Mouse (Mus musculus) layer of hippocampus, postnatal 25 days (tissue): ENCODE data around the gene Mmp23. TPM values are rescaled to one million over a fixed set of nuclear protein-coding genes. Genes with fewer than 3 reads are reported as not detected.
A peak's percentile ranks its signal among the peaks of the same experiment; 100 is the strongest.
"Not testable (repeated sequence)": the region's sequence is repeated elsewhere in the genome, so short reads cannot be mapped to it uniquely, and the experiment has no call there.

ENCODE experiments used
- DNase-seq, 2 experiments: peaks; one replicate each; pipeline ENCODE4 v3.0.0; 2022; ENCODE audit warnings: mixed read lengths in 2 of 2, low spot score in 1 of 2; ENCODE audit errors: extremely low spot score in 1 of 2
- total RNA-seq, 2 experiments: library from RNA; stranded (reverse); gene quantifications; 2 replicates each; pipeline ENCODE4 v1.2.3; 2021

The Mmp23 gene
- 1 to 10 TPM; 2.7 to 3.0 TPM for total RNA-seq

GRCm38 (mm10) chr4:155653086-155653450 lies at the start of gene Mmp23:
Gene Mmp23, minus strand, starts transcription at chr4:155653384.
- no peak for DNase-seq

GRCm38 (mm10) chr4:155700425-155700824 lies 47.2 kb upstream of the Mmp23 start:
- no peak for DNase-seq

GRCm38 (mm10) chr4:155696261-155697255 lies 43.4 kb upstream of the Mmp23 start:
- DNase-seq, result no peak

DNA sequence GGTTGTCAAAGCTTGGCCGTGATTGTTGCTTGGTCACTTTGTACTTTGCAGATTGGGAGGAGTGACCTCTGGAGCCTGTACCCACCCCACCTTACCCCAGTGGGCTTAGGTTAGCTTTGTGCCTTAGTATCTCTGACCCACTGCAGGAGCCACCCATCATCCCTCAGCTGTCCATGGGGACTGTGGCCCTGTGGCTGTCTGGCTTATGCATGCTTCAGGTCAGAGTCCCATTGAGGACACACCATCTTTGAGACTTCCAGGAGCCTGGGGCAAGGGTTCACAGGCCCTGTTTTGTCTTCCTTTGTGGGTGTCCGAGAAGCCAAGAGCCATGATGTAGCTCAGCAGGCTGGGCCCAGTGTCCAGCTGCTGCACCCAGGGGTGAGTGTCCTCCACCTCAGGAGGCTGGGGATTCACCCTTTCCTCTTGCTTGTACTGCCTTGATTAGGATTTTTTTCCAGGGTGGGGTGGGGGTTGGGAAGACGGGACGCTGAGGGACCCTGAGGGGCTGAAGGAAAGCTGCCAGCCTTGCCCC lies 42.4 kb upstream of the Mmp23 start:
- no peak for DNase-seq

GRCm38 (mm10) chr4:155694482-155695401 lies 41.6 kb upstream of the Mmp23 start:
- peak; percentile 63 to 80 for DNase-seq

- peak in 1 of 2 experiments; percentile 61 for DNase-seq
These were observed 40.9 kb upstream of the Mmp23 start, which contains the start of gene Fndc10 for GRCm38 (mm10) chr4:155694111-155694481. Gene Fndc10, plus strand, starts transcription at chr4:155694342.

- no peak for DNase-seq
These were observed 39.2 kb upstream of the Mmp23 start for GRCm38 (mm10) chr4:155692421-155692820.

DNA sequence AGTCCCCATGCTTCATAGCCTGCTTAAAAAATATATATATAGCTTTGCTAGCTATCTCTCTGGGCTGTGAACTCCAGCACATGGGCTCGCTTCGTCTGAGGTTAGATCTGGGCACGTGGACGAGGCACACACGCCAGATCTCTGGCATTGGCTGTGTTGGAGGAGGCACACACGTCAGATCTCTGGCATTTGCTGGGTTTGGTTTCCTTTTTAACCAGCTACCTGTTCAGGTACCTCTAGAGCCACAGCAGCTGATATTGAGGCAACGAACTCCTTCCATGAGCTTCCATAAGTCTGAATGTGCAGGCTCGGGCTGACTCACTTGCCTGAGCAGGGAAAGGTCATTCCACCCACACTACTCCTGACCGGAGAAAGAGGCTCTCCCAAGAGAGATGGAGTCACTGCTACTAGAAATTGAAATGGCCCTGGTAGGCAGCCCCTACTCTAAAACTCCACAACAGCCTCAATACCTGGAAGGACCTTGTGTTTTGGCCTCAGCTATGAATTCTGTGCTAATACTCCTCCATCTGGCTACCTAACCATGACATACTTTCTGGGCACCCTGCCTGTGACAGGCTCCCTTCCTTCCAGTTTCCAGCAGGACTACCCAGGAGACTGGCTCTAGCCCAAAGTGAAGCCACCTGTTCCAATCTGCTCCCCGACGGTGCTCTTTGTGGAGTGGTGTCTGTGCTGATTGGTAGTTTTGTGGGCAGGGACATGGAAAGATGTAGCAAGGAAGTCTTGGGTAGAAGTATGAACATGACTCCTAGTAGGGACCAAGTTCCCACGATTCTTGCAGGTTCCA lies 37.6 kb upstream of the Mmp23 start:
- peak in 1 of 2 experiments; percentile 58 for DNase-seq

- DNase-seq, result not testable (repeated sequence)
These were observed 34.6 kb upstream of the Mmp23 start for GRCm38 (mm10) chr4:155687764-155688163.

DNA sequence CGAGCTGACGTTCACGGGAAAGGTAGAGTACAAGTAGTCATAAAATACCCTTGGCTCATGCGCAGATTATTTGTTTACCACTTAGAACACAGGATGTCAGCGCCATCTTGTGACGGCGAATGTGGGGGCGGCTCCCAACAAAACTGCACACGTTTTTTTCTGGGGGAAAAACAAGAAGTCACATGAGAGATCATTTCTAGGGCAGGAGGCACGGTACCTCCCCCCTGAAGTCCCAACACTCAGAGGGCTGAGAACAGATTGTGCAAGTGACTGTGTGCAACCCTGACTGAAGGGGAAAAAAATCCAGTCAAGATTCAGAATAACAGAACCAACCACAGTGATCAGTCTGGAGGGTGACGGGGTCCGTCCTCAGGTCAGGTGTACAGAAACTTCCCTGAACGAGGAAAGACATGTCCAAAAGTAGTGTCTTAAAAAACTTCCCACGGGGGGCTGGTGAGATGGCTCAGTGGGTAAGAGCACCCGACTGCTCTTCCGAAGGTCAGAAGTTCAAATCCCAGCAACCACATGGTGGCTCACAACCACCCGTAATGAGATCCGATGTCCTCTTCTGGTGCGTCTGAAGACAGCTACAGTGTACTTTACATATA lies 30.6 kb upstream of the Mmp23 start:
- DNase-seq, result not testable (repeated sequence)

DNA sequence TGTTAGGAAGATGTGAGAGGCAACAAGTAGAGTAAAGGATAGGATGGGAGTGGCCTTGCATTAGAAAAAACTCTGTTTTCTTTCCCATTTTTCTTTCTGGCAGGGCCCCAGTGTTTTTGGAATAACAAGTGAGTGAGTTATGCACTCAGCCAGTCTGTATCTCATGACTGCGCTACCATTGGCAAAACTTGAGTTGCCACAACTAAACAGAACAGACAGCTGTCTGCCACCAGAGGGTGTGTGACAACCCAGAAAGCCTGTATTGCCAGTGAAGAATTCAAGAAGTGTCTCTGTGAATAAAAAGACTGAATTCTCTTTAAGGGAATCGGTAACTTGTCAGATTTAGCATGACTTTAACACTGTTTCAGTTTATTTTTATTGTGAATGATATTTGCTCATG lies 22.8 kb upstream of the Mmp23 start:
- DNase-seq, result no peak

DNA sequence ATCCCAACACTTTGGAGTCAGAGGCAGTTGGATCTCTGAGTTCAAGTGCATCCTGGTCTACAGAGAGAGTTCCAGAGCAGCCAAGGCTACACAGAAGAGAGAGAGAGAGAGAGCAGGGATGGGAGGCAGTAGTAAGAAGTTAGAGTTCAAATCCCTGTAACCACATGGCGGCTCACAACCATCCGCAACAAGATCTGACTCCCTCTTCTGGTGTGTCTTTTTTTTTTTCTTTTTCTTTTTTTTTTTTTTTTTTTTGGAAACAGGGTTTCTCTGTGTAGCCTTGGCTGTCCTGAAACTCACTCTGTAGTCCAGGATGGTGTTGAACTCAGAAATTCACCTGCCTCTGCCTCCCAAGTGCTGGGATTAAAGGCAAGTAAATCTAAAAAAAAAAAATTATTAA lies 18.9 kb upstream of the Mmp23 start:
- no peak for DNase-seq

DNA sequence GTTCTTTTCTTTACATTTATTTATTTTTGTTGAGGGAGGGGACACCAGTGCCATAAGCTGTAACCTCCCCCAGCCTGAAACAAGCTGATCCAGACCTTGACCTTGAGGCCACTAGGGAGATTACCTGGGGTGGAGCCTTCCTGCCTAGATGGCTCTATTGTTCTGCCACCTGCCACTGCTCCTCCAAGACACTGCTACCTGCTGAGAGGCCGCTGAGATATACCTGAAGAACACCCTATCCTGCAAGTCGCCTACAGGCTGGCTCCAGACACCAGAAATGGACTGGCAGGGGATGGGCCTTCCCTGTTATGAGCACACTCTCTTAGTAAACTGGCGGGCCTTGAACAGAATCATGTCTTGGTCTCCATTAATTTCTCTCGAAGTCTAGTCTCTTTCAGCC lies 17.1 kb upstream of the Mmp23 start:
- DNase-seq, result not testable (repeated sequence)

- no peak for DNase-seq
These were observed 16.5 kb upstream of the Mmp23 start for GRCm38 (mm10) chr4:155669598-155670075.

- peak; percentile 90 to 98 for DNase-seq
These were observed 15.8 kb upstream of the Mmp23 start, which contains the start of gene Mib2 for GRCm38 (mm10) chr4:155668689-155669597. Gene Mib2, minus strand, starts transcription at chr4:155669198.

DNA sequence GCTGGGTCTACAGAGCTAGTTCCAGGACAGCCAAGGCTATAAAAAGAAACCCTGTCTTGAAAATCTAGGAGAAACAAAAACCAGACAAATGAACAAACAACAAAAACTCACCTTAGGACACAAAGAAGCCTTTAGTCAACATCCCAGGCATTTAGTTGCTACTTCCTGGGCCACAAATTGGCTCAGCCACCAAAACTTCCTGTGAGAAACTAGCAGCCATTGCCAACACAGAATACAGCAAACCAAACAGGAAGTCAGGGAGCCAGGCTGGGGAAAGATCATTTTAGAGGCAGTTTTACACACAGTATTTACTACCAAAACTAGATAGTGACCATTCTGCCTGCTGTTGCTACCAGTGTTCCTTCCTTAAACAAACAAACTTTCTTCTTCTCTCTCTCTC lies 13.7 kb upstream of the Mmp23 start:
- no peak for DNase-seq

- DNase-seq, result no peak
These were observed 7.5 kb upstream of the Mmp23 start for GRCm38 (mm10) chr4:155660641-155661040.

GRCm38 (mm10) chr4:155658961-155659360 lies 5.8 kb upstream of the Mmp23 start:
- no peak for DNase-seq
